Mouse (Mus musculus): ENCODE results near the gene Slc52a3. TPM values are rescaled to one million over a fixed set of nuclear protein-coding genes. Genes with fewer than 3 reads are reported as not detected.

Slc52a3 gene
- polyA plus RNA-seq, 1 experiment, result 115 TPM

GRCm38 (mm10) chr2:151997776-151998504 is 1.6 kb downstream of the Slc52a3 start:
- 53% methylated on average over 8 of the region's 8 CpGs for WGBS
- no peak for DNase-seq (ENCODE audit: low read depth, low spot score)

- 83% methylated on average over 9 of the region's 9 CpGs for WGBS
- no peak for DNase-seq (ENCODE audit: low read depth, low spot score)
These were observed 2.2 kb downstream of the Slc52a3 start for GRCm38 (mm10) chr2:151998505-151998899.

- WGBS, result 87% methylated on average over 4 of the region's 4 CpGs
- DNase-seq (ENCODE audit: low read depth, low spot score), result no peak
These were observed 2.6 kb downstream of the Slc52a3 start for GRCm38 (mm10) chr2:151998932-151999331.

GRCm38 (mm10) chr2:151999669-152000290 is 3.5 kb downstream of the Slc52a3 start:
- 10% methylated on average over 20 of the region's 20 CpGs for WGBS
- DNase-seq (ENCODE audit: low read depth, low spot score), result no peak

GRCm38 (mm10) chr2:152000291-152000679 is 4.0 kb downstream of the Slc52a3 start:
- whole genome bisulfite sequencing, result 56% methylated on average over 3 of the region's 3 CpGs
- no peak for DNase-seq (ENCODE audit: low read depth, low spot score)

- no peak for DNase-seq (ENCODE audit: low read depth, low spot score)
- WGBS, result 81% methylated on average over 6 of the region's 6 CpGs
These were observed 4.4 kb downstream of the Slc52a3 start for GRCm38 (mm10) chr2:152000735-152001134.

GRCm38 (mm10) chr2:152002529-152002928 is 6.2 kb downstream of the Slc52a3 start:
- no peak for DNase-seq (ENCODE audit: low read depth, low spot score)
- 52% methylated on average over 6 of the region's 6 CpGs for WGBS

GRCm38 (mm10) chr2:152007783-152008182 is 11.5 kb downstream of the Slc52a3 start:
- no peak for DNase-seq (ENCODE audit: low read depth, low spot score)
- 68% methylated on average over 10 of the region's 10 CpGs for WGBS

GRCm38 (mm10) chr2:152009061-152009779 is 12.9 kb downstream of the Slc52a3 start:
- 63% methylated on average over 15 of the region's 15 CpGs for WGBS
- DNase-seq (ENCODE audit: low read depth, low spot score), result no peak

- DNase-seq (ENCODE audit: low read depth, low spot score), result no peak
These were observed 13.9 kb downstream of the Slc52a3 start for GRCm38 (mm10) chr2:152010251-152010650.

GRCm38 (mm10) chr2:152010661-152011060 is 14.3 kb downstream of the Slc52a3 start:
- DNase-seq (ENCODE audit: low read depth, low spot score), result no peak
- 40% methylated on average over 7 of the region's 7 CpGs for WGBS

More at GRCm38 (mm10) chr2:152010251-152010650, 13.9 kb downstream of the Slc52a3 start:
- 28% methylated on average over 9 of the region's 9 CpGs for WGBS

GRCm38 (mm10) chr2:152011724-152012123 is 15.4 kb downstream of the Slc52a3 start:
- 27% methylated on average over 2 of the region's 2 CpGs for WGBS
- no peak for DNase-seq (ENCODE audit: low read depth, low spot score)

- 24% methylated on average over 4 of the region's 4 CpGs for WGBS
- no peak for DNase-seq (ENCODE audit: low read depth, low spot score)
These were observed 15.9 kb downstream of the Slc52a3 start for GRCm38 (mm10) chr2:152012222-152012621.

- 58% methylated on average over 2 of the region's 2 CpGs for WGBS
- DNase-seq (ENCODE audit: low read depth, low spot score), result no peak
These were observed 16.4 kb downstream of the Slc52a3 start for GRCm38 (mm10) chr2:152012701-152013100.

- DNase-seq (ENCODE audit: low read depth, low spot score), result no peak
- WGBS, result 39% methylated on average over 4 of the region's 4 CpGs
These were observed 19.7 kb downstream of the Slc52a3 start for GRCm38 (mm10) chr2:152015997-152016396.

- 77% methylated on average over 9 of the region's 9 CpGs for WGBS
- DNase-seq (ENCODE audit: low read depth, low spot score), result no peak
These were observed 20.4 kb downstream of the Slc52a3 start for GRCm38 (mm10) chr2:152016666-152017065.

GRCm38 (mm10) chr2:152020255-152020654 is 23.9 kb downstream of the Slc52a3 start:
- 26% methylated on average over 6 of the region's 6 CpGs for WGBS
- DNase-seq (ENCODE audit: low read depth, low spot score), result no peak

GRCm38 (mm10) chr2:152022022-152022421 is 25.7 kb downstream of the Slc52a3 start:
- DNase-seq (ENCODE audit: low read depth, low spot score), result no peak

GRCm38 (mm10) chr2:152024883-152025422 is 28.6 kb downstream of the Slc52a3 start:
- WGBS, result 50% methylated on average over 11 of the region's 11 CpGs
- DNase-seq (ENCODE audit: low read depth, low spot score), result no peak

All from large intestine, adult 2 months (tissue).